Mouse (Mus musculus): ENCODE measurements around the gene Evl.

- TF ChIP-seq CTCF (IDR thresholded peaks at IDR 0.05; ENCODE audit: low read depth), result no peak
- TF ChIP-seq EP300 (IDR thresholded peaks at IDR 0.05; ENCODE audit: low read depth), result no peak
Measured at GRCm38 (mm10) chr12:108604546-108604945, 50.0 kb downstream of the Evl start.
